Mouse (Mus musculus) midbrain, embryonic 10.5 days (tissue): ENCODE measurements around the gene Selenos. TPM values are rescaled to one million over a fixed set of nuclear protein-coding genes. Genes with fewer than 3 reads are reported as not detected.
A peak's percentile ranks its signal among the peaks of the same experiment; 100 is the strongest.

Source experiments
- DNase-seq: peaks from one replicate; pipeline ENCODE4 v3.0.0-alpha.2; 2017; ENCODE audit warnings: low spot score
- H3K27ac ChIP-seq: fragments of 300-500 bp; sonication (generic); replicated peaks from 2 replicates; pipeline ENCODE4 v1.5.1; 2016; ENCODE audit warnings: mild to moderate bottlenecking
- H3K27me3 ChIP-seq: fragments of 300-500 bp; sonication (generic); 2 replicates; pipeline ENCODE4 v1.6.1; 2016; ENCODE audit warnings: low read depth, mild to moderate bottlenecking; ENCODE audit not compliant: poor library complexity, severe bottlenecking
- H3K36me3 ChIP-seq: fragments of 300-500 bp; sonication (generic); 2 replicates; pipeline ENCODE4 v1.6.1; 2016; ENCODE audit warnings: mild to moderate bottlenecking, moderate library complexity
- H3K4me1 ChIP-seq: fragments of 300-500 bp; sonication (generic); 2 replicates; pipeline ENCODE4 v1.6.1; 2016
- H3K4me3 ChIP-seq: fragments of 300-500 bp; sonication (generic); 2 replicates; pipeline ENCODE4 v1.5.1; 2016; ENCODE audit warnings: mild to moderate bottlenecking, moderate library complexity
- H3K9me3 ChIP-seq: fragments of 300-500 bp; sonication (generic); replicated peaks from 2 replicates; pipeline ENCODE4 v1.6.1; 2016; ENCODE audit warnings: mild to moderate bottlenecking
- WGBS: fragments of 180-500 bp; shearing (Covaris S2); methylation state at CpG from one replicate; pipeline ENCODE4 v1.1.7; 2016; 5-methylcytosine and 5-hydroxymethylcytosine counted together
- polyA plus RNA-seq: library from polyadenylated mRNA; unstranded; fragments of >200 nt; fragmentation: Nextera tagmentation; extraction: Ambion mirVana; gene quantifications from 2 replicates; pipeline ENCODE4 v1.2.1, GENCODE M21; 2016

The Selenos gene
- polyA plus RNA-seq, 1 experiment from 2014 or later = 96.9 TPM

DNA sequence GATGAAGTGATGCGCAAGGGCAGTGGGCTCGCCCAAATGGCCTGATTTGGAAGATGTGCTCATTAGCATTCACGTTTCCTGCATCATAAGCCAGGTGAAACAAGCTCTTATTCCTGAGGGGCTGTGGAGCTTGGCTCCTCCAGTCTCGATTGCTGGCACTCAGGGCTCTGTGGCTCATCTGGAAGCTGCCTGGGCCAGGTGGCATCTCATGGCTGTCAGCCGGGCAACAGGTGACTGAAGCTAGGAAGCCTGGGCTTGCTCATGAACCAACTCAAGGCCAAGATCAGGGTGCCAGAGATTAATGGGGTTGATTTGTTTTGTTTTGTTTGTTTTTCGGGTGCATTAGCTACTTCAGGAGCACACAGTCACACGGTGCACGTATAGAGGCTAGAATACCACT, 13.2 kb downstream of the Selenos start:
- H3K36me3 ChIP-seq = peaks cover 51% of the 10 kb centered on the region
- no peak overlapping the region for H3K27ac ChIP-seq
- H3K27me3 ChIP-seq = no peaks in the 10 kb centered on the region
- no peaks in the 10 kb centered on the region for H3K4me1 ChIP-seq
- WGBS = 92% methylated on average over 8 of the region's 8 CpGs
- no peaks in the 10 kb centered on the region for H3K9me3 ChIP-seq
- no peak for DNase-seq
- no peak overlapping the region for H3K4me3 ChIP-seq

DNA sequence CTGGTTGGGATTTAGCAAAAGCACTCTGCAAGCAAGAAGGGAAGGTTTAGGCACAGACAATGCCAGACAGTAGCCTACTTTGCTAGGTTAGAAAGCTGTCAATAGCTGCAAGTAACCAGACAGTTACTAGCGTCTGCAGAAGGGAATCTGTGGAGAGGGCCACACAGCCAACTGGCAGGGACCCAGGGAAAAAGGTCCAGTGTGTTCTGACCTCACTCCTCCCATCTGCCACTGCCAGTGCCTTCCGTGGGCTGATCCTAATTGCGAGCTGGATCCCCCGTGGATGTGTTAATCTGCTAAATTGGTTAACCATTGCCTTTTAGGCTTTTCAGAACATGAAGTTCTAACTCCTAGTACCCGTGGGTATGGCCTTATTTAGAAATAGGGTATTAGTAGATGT, 14.7 kb downstream of the Selenos start:
- Histone ChIP-seq H3K36me3 (peaks cover 36% of the 10 kb centered on the region), H3K4me1 (no peaks in the 10 kb centered on the region), H3K4me3 (no peak overlapping the region), H3K27me3 (no peaks in the 10 kb centered on the region), H3K27ac (no peak overlapping the region), H3K9me3 (no peaks in the 10 kb centered on the region)
- 84% methylated on average over 5 of the region's 5 CpGs for WGBS
- DNase-seq = no peak

DNA sequence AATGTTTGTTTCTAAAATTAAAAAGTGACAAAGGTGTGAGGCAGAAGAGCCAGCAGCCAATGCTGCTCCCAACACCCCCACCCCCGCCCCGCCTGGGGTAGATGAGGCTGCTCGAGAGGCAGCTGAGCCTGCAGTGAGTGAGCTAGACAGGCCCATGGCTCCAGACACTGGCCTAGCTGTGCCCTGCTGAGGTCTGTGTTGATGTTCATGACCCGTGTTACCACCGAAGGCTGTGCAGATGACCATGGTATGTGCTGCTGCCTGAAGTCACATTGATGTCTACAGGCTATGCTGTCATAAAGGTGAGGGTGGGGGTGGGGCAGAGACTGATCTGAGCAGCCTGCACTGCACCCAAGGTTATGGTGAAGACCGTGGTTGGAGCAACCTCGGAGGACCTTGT, 19.4 kb downstream of the Selenos start:
- DNase-seq = no peak
- no peak overlapping the region for H3K4me3 ChIP-seq
- no peaks in the 10 kb centered on the region for H3K36me3 ChIP-seq
- WGBS = 83% methylated on average over 7 of the region's 7 CpGs
- no peaks in the 10 kb centered on the region for H3K9me3 ChIP-seq
- no peak overlapping the region for H3K27ac ChIP-seq
- H3K27me3 ChIP-seq = peaks cover 7% of the 10 kb centered on the region
- H3K4me1 ChIP-seq = no peaks in the 10 kb centered on the region

DNA sequence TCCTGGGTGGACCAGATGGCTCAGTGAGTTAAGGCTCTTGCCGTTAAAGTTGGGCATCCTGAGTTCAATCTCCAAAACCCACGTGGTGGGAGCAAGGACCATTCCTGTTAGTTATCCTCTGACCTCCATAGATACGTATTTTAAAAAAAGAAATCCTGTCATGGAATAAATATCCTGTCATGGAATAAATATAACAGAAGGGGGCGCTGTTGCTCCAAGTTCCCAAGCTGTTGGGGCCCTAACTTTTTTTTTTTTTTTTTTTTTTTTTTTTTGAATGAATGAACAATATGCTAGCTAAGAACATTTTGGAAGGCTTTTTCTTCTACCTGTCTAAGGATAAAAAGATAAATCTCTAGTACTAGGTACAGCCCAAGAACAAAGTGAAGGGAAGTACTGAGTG, 22.4 kb downstream of the Selenos start:
- H3K27ac ChIP-seq = no peak overlapping the region
- H3K9me3 ChIP-seq = no peaks in the 10 kb centered on the region
- no peaks in the 10 kb centered on the region for H3K4me1 ChIP-seq
- 10% methylated on average over 4 of the region's 4 CpGs for WGBS
- no peaks in the 10 kb centered on the region for H3K36me3 ChIP-seq
- no peak overlapping the region for H3K4me3 ChIP-seq
- no peak for DNase-seq
- H3K27me3 ChIP-seq = peaks cover 10% of the 10 kb centered on the region

DNA sequence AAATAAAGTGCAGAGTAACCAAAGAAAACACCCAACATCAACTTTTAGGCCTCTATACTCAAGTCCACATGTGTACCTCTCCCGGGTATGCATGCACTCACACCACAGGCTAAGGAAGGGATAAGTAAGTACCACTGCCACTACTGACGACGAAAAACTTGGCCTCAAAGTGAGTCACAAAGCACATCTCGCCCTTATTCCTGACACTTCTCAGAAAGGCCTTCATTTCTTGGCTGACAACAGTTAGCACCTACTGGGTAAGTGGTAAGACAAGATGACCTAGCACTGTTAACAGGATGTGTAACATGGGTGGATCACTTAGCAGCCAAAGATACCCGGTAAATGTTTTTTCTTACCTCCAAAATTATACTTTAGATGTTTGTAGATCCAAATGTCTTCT, 25.1 kb downstream of the Selenos start:
- H3K27me3 ChIP-seq = peaks cover 16% of the 10 kb centered on the region
- WGBS = 88% methylated on average over 5 of the region's 5 CpGs
- DNase-seq = no peak

DNA sequence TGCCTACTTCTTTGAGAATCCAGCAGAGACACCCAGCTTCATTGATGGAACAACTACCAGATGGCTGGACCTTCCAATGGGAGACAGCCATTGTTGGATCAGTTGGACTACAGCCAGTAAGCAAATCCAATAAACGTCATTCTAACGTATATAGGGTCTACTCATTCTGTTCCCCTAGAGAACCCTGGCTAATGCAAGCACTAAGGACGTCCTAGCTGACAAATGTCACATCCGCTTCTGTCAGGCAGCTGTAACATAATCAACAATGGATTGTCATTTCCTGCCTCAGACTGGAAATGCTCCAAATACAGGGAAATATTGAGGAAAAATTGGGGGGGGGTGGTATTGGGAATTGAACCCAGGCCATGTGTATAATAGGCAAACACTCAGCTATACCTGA, 26.3 kb downstream of the Selenos start:
- Histone ChIP-seq H3K4me3 (no peak overlapping the region), H3K36me3 (no peaks in the 10 kb centered on the region), H3K4me1 (peaks cover 12% of the 10 kb centered on the region), H3K27ac (no peak overlapping the region), H3K9me3 (no peaks in the 10 kb centered on the region), H3K27me3 (peaks cover 14% of the 10 kb centered on the region)
- DNase-seq = no peak
- 77% methylated on average over 4 of the region's 4 CpGs for WGBS

More for the DNA sequence above, 25.1 kb downstream of the Selenos start:
- Histone ChIP-seq H3K36me3 (no peaks in the 10 kb centered on the region), H3K27ac (no peak overlapping the region), H3K4me3 (no peak overlapping the region), H3K9me3 (no peaks in the 10 kb centered on the region), H3K4me1 (peaks cover 8% of the 10 kb centered on the region)

DNA sequence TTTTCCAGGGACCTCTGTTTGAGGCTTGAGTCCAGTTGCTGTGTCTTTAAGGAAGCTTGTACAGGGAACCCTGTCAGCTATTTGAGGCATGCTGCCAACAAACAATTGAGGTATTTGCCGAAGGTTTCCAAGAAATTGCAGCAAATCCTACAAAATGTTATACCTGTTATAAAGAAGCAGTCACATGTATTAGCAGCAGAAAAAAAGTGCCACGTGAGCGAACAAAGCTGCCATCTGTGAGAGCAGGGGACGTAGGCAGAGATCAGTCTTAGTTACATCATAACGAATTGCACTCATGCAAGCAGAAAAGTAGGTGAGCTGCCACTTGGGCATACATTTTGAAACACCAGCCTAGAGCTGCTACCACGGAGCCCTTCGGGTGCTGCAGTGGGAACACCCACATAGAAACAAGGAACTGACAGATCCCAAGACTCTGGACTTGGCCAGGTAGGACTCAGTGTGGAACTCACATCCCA, 27.2 kb downstream of the Selenos start:
- H3K4me1 ChIP-seq = peaks cover 20% of the 10 kb centered on the region
- H3K9me3 ChIP-seq = no peaks in the 10 kb centered on the region
- H3K36me3 ChIP-seq = no peaks in the 10 kb centered on the region
- 86% methylated on average over 7 of the region's 7 CpGs for WGBS
- H3K27me3 ChIP-seq = peaks cover 10% of the 10 kb centered on the region
- no peak overlapping the region for H3K27ac ChIP-seq
- DNase-seq = no peak
- H3K4me3 ChIP-seq = no peak overlapping the region

DNA sequence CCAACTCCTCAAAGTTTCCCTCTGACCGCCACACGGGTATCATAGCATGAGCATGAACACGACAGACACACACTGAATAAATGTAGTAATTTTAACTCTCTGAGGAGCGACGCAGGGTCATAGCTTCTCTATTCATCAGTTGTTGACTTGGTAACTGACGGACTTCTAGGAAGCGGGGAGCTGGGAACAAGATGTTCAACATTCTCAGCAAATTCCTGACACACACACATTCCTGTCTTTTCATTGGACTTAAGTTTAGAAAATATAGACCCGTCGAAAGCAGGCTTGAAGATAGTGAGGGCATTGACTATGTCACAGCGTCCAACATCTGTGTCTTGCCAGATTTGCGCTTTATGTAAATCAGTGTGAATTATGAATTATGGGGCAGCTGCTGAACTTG, 27.8 kb downstream of the Selenos start:
- WGBS = 86% methylated on average over 11 of the region's 11 CpGs
- no peak for DNase-seq

DNA sequence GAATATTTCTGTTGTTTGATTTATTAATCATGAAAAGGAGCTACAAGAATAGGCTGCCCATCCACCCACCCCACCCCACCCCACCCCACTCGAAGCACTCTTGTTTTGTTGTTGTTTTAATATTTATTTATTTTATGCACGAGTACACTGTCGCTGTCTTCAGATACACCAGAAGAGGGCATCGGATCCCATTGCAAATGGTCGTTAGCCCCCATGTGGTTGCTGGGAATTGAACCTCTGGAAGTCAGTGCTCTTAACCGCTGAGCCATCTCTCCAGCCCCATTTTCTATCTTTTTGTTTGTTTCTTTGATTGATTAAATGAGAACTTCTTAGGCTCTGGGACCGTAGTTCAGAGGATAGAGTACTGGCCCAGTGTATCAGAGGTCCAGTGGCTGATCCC, 28.5 kb downstream of the Selenos start:
- Histone ChIP-seq H3K9me3 (no peaks in the 10 kb centered on the region), H3K36me3 (no peaks in the 10 kb centered on the region), H3K4me3 (no peak overlapping the region), H3K4me1 (peaks cover 29% of the 10 kb centered on the region), H3K27ac (no peak overlapping the region), H3K27me3 (peaks cover 10% of the 10 kb centered on the region)
- DNase-seq = peak; percentile 37
- 12% methylated on average over 7 of the region's 7 CpGs for WGBS

More for the DNA sequence above, 27.8 kb downstream of the Selenos start:
- peaks cover 10% of the 10 kb centered on the region for H3K27me3 ChIP-seq
- no peak overlapping the region for H3K4me3 ChIP-seq
- H3K4me1 ChIP-seq = peaks cover 25% of the 10 kb centered on the region
- H3K27ac ChIP-seq = no peak overlapping the region
- H3K9me3 ChIP-seq = no peaks in the 10 kb centered on the region
- H3K36me3 ChIP-seq = no peaks in the 10 kb centered on the region

DNA sequence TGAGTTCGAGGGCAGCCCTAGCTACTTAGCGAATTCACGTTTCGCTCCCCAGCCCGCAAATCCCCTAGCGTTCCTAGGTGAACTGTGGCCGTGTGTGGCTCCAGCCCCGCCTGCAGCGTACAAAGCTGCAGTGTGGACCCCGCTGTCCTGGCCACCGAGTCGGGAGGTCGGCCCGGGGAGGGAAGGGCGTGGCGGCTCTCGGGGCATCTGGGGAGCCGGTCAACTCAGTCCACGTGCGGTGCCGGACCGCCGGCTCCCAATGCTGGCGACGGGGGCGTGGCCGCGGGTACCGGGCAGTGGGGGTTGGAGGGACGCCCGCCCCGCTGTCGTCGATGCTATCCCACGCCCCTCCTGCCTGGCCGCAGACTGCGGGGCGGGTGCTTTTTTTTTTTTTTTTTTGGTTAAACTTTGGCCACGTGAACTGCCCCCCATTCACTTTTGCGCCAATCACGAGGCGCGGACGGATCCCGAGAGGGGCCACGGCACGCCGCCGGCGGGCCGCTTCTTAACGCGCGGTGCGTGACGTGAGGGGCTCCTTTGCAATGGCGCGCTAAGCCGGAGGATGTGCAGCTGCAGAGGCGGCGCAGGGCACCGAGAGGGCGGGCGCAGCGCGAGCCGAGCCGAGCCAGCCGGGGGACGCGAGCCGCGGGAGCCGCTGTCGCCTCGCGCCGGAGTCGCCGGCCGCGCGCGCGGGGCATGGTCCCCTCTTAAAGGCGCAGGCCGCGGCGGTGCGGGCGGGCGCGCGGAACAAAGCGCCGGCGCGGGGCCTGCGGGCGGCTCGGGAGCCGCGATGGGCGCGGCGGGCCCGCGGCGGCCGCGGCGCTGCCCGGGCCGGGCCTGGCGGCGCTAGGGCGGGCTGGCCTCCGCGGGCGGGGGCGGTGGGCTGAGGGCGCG, 29.8 kb downstream of the Selenos start, which contains the start of gene Chsy1:
Gene Chsy1 (plus strand): TSS at position 555 of the 894 bp plus-strand sequence.
- peaks cover 10% of the 10 kb centered on the region for H3K27me3 ChIP-seq
- H3K4me1 ChIP-seq = peaks cover 37% of the 10 kb centered on the region
- DNase-seq = peak; percentile 93
- H3K27ac ChIP-seq = peak within 1 kb of the TSS; percentile 97
- WGBS = 4% methylated on average over 113 of the region's 123 CpGs
- H3K36me3 ChIP-seq = 0 out of 2 replicates have a peak, but pooled peaks cover under 1% of the 10 kb centered on the region
- peak within 1 kb of the TSS; percentile 93 for H3K4me3 ChIP-seq
- no peaks in the 10 kb centered on the region for H3K9me3 ChIP-seq

DNA sequence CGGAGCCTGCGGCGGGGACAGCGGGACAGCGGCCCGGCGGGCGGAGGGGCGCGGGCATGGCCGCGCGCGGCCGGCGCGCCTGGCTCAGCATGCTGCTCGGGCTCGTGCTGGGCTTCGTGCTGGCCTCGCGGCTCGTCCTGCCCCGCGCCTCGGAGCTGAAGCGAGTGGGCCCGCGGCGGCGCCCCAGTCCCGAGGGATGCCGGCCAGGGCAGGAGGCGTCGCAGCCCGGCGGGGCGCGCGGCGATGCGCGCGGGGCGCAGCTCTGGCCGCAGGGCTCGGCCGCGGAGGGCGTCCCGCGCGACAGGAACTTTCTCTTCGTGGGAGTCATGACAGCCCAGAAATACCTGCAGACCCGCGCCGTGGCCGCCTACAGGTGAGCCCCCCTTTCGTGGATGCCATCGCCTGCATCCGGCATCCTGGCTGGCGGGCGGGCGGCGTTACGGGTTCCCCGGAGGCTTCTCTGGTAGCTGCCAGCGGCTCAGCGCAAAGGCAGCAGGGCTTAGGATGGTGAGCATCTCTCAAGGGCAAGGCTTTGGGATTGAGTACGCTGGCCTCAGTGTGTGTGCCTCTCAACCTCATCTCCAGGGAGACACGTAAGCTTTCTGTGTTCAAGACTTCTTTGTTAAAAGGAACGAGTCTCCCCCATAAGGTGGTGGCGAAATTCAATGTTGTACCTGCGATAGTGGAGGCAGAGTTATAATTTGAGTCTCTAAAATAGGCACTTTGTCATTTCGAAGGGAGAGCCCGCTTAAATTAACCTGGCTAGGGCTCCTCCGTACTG, 30.6 kb downstream of the Selenos start:
- WGBS = 6% methylated on average over 76 of the region's 77 CpGs
- H3K36me3 ChIP-seq = peaks cover 9% of the 10 kb centered on the region; the same call in 1 of the 2 replicates
- peak overlapping the region; percentile 93 for H3K4me3 ChIP-seq
- H3K9me3 ChIP-seq = no peaks in the 10 kb centered on the region
- peaks cover 10% of the 10 kb centered on the region for H3K27me3 ChIP-seq
- peaks cover 41% of the 10 kb centered on the region for H3K4me1 ChIP-seq
- H3K27ac ChIP-seq = peak overlapping the region; percentile 97
- DNase-seq = peak; percentile 64

DNA sequence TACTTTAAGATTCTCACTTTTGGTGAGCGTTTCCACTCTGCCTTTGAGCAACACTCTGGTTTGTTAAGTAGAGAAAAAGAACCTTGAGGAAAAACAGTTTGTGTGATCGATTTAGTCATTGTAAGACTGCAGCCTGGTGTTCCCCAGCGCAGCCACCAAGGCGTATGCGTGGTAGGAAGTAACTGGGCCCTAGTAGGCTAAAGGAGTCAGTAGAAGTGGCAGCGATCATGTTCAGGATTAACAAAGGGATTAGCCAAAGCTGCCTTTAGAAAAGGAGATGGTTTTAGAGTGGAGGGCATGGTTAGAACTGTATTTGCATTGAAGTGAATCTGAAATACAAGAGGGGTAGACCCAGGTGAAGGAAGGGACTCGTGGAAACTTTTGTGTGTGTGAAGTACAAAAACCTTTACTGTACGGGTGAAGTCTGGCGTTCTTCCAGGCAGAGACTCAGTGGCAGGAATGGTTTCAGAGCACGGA, 31.2 kb downstream of the Selenos start:
- no peak for DNase-seq
- H3K4me1 ChIP-seq = peaks cover 47% of the 10 kb centered on the region
- 5% methylated on average over 10 of the region's 10 CpGs for WGBS

More for the DNA sequence above, 31.2 kb downstream of the Selenos start:
- peak overlapping the region; percentile 93 for H3K4me3 ChIP-seq
- H3K9me3 ChIP-seq = no peaks in the 10 kb centered on the region
- peaks cover 10% of the 10 kb centered on the region; the same call in 1 of the 2 replicates for H3K36me3 ChIP-seq
- peaks cover 10% of the 10 kb centered on the region for H3K27me3 ChIP-seq
- H3K27ac ChIP-seq = peak overlapping the region; percentile 97
